Mouse (Mus musculus) ES-E14 (cell line): ENCODE results near the gene Kcnj1. TPM values are rescaled to one million over a fixed set of nuclear protein-coding genes. Genes with fewer than 3 reads are reported as not detected.

Experiments
- DNase-seq: peaks from one replicate; pipeline ENCODE4 v3.0.0-alpha.2; 2013; ENCODE audit warnings: low read depth, low spot score
- H3K27ac ChIP-seq: 2 replicates; pipeline ENCODE4 v1.5.1; 2012; ENCODE audit warnings: low read depth, mild to moderate bottlenecking, low read length, moderate library complexity, mixed read lengths; ENCODE audit not compliant: poor library complexity, insufficient read depth, severe bottlenecking
- H3K36me3 ChIP-seq: 2 replicates; pipeline ENCODE4 v1.6.1; 2012; ENCODE audit warnings: mild to moderate bottlenecking, low read length, moderate library complexity, mixed read lengths; ENCODE audit not compliant: control insufficient read depth, poor library complexity, insufficient read depth, severe bottlenecking
- H3K4me1 ChIP-seq, 2 experiments: fragments of 150-350 bp in 1 of 2; sonication (generic) in 1 of 2; 2 replicates each; pipeline ENCODE4 v1.6.1; 2012; ENCODE audit warnings: low read length in 2 of 2, mild to moderate bottlenecking in 1 of 2, mixed read lengths in 1 of 2; ENCODE audit not compliant: control insufficient read depth in 2 of 2, insufficient read depth in 2 of 2, poor library complexity in 1 of 2
- H3K4me3 ChIP-seq, 2 experiments: fragments of 150-350 bp in 1 of 2; sonication (generic) in 1 of 2; 2 replicates each; pipeline ENCODE4 v1.5.1; 2012; ENCODE audit warnings: low read length in 2 of 2, low read depth in 1 of 2, mild to moderate bottlenecking in 1 of 2, mixed read lengths in 1 of 2; ENCODE audit not compliant: insufficient read depth in 1 of 2, poor library complexity in 1 of 2, severe bottlenecking in 1 of 2
- H3K9ac ChIP-seq: 2 replicates; pipeline ENCODE4 v1.6.1; 2012; ENCODE audit warnings: low read depth, mild to moderate bottlenecking, low read length, mixed read lengths; ENCODE audit not compliant: poor library complexity, insufficient read depth, severe bottlenecking
- H3K9me3 ChIP-seq: fragments of 150-350 bp; sonication (generic); 2 replicates; pipeline ENCODE4 v1.6.1; 2012; ENCODE audit warnings: low read depth, mild to moderate bottlenecking, low read length; ENCODE audit not compliant: control insufficient read depth, insufficient read depth
- CHD2 ChIP-seq: IDR thresholded peaks from 2 replicates; pipeline ENCODE4 v1.6.1; 2014; ENCODE audit warnings: mild to moderate bottlenecking, low read depth, low read length, inconsistent platforms
- HCFC1 ChIP-seq: IDR thresholded peaks from 2 replicates; pipeline ENCODE4 v1.6.1; 2012; ENCODE audit warnings: low read length, inconsistent platforms, borderline replicate concordance; ENCODE audit not compliant: insufficient read depth
- MAFK ChIP-seq: IDR thresholded peaks from 2 replicates; pipeline ENCODE4 v1.6.1; 2014; ENCODE audit warnings: mild to moderate bottlenecking, low read depth, low read length, inconsistent platforms; ENCODE audit not compliant: insufficient read depth
- ZC3H11A ChIP-seq: IDR thresholded peaks from 2 replicates; pipeline ENCODE4 v1.6.1; 2012; ENCODE audit warnings: low read depth, mild to moderate bottlenecking, inconsistent platforms, low read length, borderline replicate concordance
- ZNF384 ChIP-seq: IDR thresholded peaks from 2 replicates; pipeline ENCODE4 v1.6.1; 2012; ENCODE audit warnings: low read depth, low read length, inconsistent platforms
- in situ Hi-C, 2 experiments: fragments of 600-800 bp; cut with MboI; formaldehyde crosslinking; loops; one replicate each; pipeline ENCODE4 v1.15.1; 2025; ENCODE audit warnings: low sequenced_read_pairs in 2 of 2, inconsistent platforms in 1 of 2; ENCODE audit not compliant: unreplicated experiment in 2 of 2
- total RNA-seq: library from RNA; depleted of rRNA; stranded (reverse); fragments of 300-350 nt; gene quantifications from 2 replicates; pipeline ENCODE4 v1.2.3, GENCODE M21; 2012

The Kcnj1 gene
- total RNA-seq, 1 experiment: not detected

DNA sequence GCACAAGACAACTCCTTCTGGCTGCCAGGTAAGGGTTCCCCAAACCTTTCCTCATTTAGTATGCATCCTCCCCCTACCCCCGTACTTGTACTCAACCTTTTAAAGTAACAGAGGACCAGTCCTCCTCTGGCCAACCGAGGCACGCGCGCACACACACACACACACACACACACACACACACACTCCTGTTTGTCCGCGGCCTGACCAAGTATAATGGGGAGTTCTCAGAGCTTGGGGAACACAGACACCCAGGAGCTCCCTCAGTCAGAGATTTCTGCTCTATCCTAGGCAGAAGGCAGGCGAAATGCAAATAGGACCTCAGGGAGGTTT, 36.4 kb downstream of the Kcnj1 start:
- Histone ChIP-seq H3K27ac (no peak overlapping the region), H3K4me1 (peaks cover 0 to 6% of the 10 kb centered on the region in 2 experiments; a peak in 1 of 4 replicates), H3K9ac (no peak overlapping the region), H3K4me3 (peak overlapping the region; percentile 47 to 64; a peak in 3 of 4 replicates), H3K36me3 (no peaks in the 10 kb centered on the region), H3K9me3 (no peaks in the 10 kb centered on the region)
- no peak for DNase-seq
- TF ChIP-seq MAFK (no peak), ZNF384 (no peak)
- in situ Hi-C loops: loop anchor here in 1 of 2 experiments (10.0 kb wide), 1 partner anchor 686 kb away; no protein-coding TSS in a partner anchor

GRCm38 (mm10) chr9:32409060-32409961, 37.0 kb downstream of the Kcnj1 start:
- no peak for DNase-seq
- TF ChIP-seq ZNF384 (no peak), ZC3H11A (no peak), HCFC1 (no peak), CHD2 (no peak), MAFK (no peak)

GRCm38 (mm10) chr9:32410671-32411070, 38.4 kb downstream of the Kcnj1 start:
- in situ Hi-C loops: no loop called here
- Histone ChIP-seq H3K9ac (no peak overlapping the region), H3K36me3 (no peaks in the 10 kb centered on the region), H3K4me1 (peaks cover 6 to 10% of the 10 kb centered on the region in 2 experiments), H3K27ac (no peak overlapping the region), H3K9me3 (no peaks in the 10 kb centered on the region), H3K4me3 (no peak overlapping the region)
- no peak for TF ChIP-seq HCFC1
- DNase-seq: no peak

More at GRCm38 (mm10) chr9:32409060-32409961, 37.0 kb downstream of the Kcnj1 start:
- peak overlapping the region; percentile 47 to 64 for H3K4me3 ChIP-seq
- H3K9me3 ChIP-seq: no peaks in the 10 kb centered on the region
- in situ Hi-C loops: loop anchor here in 1 of 2 experiments (10.0 kb wide), 1 partner anchor 685 kb away; no protein-coding TSS in a partner anchor
- H3K27ac ChIP-seq: no peak overlapping the region
- peaks cover 1 to 8% of the 10 kb centered on the region in 2 experiments; a peak in 2 of 4 replicates for H3K4me1 ChIP-seq
- no peak overlapping the region for H3K9ac ChIP-seq
- H3K36me3 ChIP-seq: no peaks in the 10 kb centered on the region

- no peak overlapping the region for H3K9ac ChIP-seq
- no peak overlapping the region for H3K4me3 ChIP-seq
- H3K27ac ChIP-seq: no peak overlapping the region
- no peak for DNase-seq
- TF ChIP-seq ZNF384 (no peak), HCFC1 (no peak), MAFK (no peak), CHD2 (no peak), ZC3H11A (no peak)
- no peaks in the 10 kb centered on the region for H3K36me3 ChIP-seq
- peaks cover 6 to 10% of the 10 kb centered on the region in 2 experiments for H3K4me1 ChIP-seq
- in situ Hi-C loops: no loop called here
- no peaks in the 10 kb centered on the region for H3K9me3 ChIP-seq
Measured at GRCm38 (mm10) chr9:32411507-32411906, 39.2 kb downstream of the Kcnj1 start.
